Mouse (Mus musculus) right cerebral cortex, postnatal 14 days (tissue): ENCODE results near the gene Mettl6.

Experiments used
- DNase-seq: peaks from one replicate; pipeline ENCODE4 v3.0.0; 2022

Gene Mettl6

DNA sequence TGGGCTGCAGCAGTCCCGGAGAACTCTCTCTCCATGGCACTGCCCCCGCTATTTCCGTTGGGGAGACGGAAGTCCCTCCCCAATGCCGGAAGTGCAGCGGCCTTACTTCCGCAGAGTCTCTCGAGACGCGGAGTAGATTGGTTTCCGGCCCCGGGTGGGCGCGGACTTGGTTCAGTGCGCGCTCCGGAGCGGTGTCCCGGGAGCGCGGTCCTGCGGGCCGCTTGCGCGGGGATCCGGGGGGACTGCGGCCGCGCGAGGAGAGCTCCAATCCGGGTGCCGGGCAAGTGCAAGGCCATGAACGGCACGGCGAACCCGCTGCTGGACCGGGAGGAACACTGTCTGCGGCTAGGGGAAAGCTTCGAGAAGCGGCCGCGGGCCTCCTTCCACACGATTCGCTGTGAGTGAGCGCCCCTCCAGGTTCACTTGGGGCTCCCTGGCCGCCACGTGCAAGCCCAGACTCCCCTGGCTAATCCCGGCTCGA lies at the start of gene Mettl6:
Mettl6 (minus strand) TSS at position 66 of the 481 bp plus-strand sequence.
- peak; percentile 87 for DNase-seq

- no peak for DNase-seq
Observed at GRCm38 (mm10) chr14:31543885-31544442, 49.1 kb upstream of the Mettl6 start.

GRCm38 (mm10) chr14:31537298-31537697 lies 42.5 kb upstream of the Mettl6 start:
- DNase-seq: no peak

DNA sequence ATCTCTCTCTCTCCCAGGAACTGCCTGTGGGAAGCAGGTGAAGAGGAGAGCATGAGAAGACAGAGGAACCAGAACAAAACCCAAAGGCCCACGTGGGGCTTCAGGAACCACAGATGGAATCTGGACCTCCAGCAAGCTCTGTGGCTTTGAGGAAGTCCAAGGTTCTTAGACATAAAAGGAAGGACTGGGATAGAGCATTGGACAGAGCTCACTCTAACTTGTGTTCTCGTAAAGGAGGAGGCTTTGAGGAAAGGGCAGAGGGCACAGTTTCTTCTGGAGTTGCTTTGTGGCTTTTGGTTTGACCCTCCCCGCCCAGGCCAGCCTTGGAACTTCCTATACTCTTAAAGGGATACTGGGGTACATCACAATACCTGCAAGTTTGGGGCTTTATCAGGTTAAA lies 37.8 kb upstream of the Mettl6 start:
- DNase-seq: no peak

DNA sequence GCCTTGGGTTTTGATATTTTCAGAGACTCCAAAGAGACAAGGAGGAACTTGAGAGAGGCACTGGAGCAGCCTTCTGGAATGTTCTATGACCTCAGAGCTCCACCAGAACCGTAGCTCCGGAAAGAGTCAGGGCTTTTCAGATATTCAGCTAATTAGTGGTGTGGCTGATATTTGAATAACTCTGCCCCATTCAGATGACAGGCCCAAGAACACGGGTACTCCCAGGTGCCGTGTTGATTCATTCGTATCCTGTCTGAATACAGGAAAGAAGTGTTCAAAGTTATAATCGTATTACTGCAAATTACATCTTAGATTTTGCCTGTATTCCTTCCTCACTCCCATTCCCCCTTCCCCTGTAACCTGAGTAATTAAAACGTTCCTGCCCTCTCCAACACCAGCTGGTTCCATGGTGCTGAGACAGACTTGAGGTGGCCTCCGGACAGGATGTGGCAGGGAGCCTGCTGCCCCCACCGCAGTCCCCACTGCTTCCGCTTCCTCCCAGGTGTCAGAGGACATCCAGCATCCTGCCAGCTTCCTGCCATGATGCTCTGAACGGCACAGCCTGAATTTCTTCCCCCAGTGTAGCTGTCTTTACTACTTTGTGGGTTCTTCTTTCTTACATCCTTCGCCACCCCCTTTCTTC lies 36.8 kb upstream of the Mettl6 start:
- DNase-seq: no peak

DNA sequence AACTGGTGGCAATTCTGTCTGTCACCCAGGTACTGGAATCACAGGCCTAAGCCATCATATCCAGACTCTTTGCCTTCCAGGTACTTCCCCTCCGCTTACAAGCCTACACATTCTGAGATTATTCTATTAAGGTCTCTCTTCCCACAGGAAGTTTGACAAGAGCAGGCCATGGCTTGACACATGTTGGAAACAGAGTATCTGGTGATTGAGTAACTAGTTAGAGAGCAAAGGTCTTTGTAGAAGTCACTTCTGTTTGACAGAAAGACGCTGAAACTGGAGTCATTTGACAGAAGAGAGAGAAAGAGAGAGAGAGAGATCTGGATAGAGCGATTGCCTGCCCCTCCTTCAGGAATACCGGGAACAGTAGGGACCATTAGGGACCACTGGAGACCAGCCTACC lies 36.0 kb upstream of the Mettl6 start:
- DNase-seq: no peak

DNA sequence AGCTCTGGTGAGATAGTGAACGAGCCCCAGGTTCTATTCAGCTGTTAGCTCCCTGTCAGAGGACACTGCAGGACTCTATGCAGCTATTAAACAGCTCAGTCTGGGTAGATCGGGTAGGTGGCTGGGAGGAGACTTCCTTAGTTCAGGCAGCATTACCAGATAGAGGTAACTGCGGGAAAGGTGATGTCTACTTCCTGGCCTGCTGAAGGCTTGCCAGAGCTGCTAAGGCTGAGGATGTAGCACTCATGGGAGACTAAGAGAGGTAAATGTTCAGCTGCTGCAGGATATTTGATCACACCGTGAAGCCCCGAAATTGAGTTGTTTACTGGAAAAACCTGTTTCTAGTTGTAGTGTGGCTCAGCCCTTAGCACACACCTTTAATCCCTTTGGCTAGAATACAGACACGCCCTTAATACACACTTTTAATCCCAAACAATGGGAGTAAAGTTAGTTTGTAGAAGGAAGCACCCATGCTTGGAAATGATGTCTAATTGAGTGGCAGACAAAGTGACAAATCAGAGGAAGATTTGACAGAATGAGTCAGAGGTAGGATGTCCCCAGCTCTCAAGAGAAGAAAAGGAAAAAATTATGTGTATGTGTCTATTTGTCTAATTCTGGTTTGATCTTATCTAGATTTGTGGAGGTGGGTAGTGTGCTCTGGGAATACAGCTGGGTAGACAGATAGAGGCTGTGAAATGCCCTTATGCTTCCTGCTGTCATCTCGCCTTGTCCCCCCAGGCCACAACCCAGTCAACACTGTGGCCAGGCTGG lies 30.4 kb upstream of the Mettl6 start:
- no peak for DNase-seq

- no peak for DNase-seq
Observed at GRCm38 (mm10) chr14:31521318-31521717, 26.5 kb upstream of the Mettl6 start.

DNA sequence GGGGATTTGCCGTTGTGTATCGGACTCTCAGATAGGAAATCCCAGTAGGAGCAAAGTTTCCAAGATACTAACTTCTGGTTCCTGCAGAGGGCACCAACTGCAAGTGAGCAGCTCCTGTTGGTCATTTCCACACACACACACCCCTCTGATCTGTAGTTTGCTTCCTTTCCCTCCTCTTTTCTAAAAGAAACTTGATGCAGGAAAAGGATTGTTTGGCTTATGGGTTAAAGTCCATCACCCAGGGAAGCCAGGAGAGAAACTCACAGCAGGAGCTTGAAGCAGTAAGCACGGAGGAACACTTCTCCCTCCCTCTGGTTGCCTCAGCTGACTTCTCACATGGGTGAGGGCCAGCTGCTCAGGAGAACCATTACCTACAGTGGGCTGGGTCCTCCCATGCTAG lies 24.3 kb upstream of the Mettl6 start:
- peak; percentile 11 for DNase-seq

DNA sequence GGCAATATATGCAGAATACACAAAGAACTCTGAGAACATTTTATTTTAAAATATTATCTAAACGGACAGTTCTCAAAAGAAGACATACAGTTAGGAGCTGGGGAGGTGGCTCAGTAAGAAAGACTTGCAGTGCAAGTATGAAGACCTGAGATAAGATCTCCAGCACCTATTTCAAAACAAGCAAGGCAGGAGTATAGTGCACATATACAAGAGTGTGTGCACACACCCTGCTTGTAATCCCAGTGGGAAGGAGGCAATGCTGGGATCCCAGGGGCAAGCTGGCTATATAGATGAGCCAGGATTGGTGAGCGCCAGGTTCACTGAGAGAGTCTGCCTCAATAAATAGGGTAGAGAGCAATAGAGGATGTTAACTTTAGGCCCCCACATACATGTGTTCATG lies 21.1 kb upstream of the Mettl6 start:
- DNase-seq: no peak

GRCm38 (mm10) chr14:31510322-31510721 lies 15.5 kb upstream of the Mettl6 start:
- no peak for DNase-seq

- DNase-seq: no peak
Observed at GRCm38 (mm10) chr14:31509911-31510310, 15.1 kb upstream of the Mettl6 start.

- no peak for DNase-seq
Observed at GRCm38 (mm10) chr14:31506456-31506855, 11.6 kb upstream of the Mettl6 start.

GRCm38 (mm10) chr14:31503406-31503805 lies 8.6 kb upstream of the Mettl6 start:
- no peak for DNase-seq

DNA sequence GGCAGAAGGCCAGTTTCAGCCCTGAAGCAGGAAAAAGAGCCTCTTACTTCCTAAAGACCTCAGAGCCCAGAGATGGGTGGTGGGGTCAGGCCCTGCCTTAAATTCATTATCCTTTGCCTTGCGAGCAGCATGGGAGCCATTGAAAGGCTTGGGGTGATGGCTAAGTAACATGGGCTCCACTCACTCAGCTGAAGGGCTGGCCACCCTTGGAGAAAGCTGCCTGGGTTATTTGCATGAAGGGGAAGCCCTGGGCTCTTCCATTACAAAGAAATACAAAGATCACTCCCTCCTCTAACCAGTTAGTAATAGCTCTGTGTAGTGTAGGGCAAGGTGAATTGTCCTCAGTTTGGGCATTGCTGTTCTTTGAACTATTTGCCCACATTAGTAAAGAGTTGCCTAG lies 4.7 kb upstream of the Mettl6 start:
- no peak for DNase-seq

DNA sequence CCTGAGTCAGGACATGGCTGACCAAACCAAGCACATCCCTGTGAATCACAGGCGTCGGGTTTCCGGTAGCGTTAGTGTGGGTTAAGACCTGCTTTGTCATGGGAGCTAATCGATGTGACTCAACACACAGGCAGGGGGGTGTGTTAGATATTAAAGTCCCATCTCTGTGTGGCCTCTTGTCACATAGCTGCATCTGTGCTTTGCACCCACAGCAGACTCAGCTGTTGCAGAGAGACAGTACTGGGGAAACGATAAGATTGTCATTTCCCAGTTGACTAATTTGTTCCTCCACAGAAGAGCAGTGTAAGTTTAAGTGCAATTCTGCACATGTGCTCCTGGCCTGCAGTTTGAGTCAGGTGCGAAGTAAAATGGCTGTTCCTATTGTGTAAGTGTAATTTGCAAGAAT lies 1.4 kb upstream of the Mettl6 start:
- no peak for DNase-seq

- no peak for DNase-seq
Observed at GRCm38 (mm10) chr14:31495538-31495937, 698 bp upstream of the Mettl6 start.

- DNase-seq: peak; percentile 27
Observed at GRCm38 (mm10) chr14:31494349-31494974, 378 bp downstream of the Mettl6 start, which contains the start of gene Eaf1. Eaf1 (plus strand) TSS chr14:31494399.

GRCm38 (mm10) chr14:31493901-31494300 lies 939 bp downstream of the Mettl6 start:
- DNase-seq: no peak

DNA sequence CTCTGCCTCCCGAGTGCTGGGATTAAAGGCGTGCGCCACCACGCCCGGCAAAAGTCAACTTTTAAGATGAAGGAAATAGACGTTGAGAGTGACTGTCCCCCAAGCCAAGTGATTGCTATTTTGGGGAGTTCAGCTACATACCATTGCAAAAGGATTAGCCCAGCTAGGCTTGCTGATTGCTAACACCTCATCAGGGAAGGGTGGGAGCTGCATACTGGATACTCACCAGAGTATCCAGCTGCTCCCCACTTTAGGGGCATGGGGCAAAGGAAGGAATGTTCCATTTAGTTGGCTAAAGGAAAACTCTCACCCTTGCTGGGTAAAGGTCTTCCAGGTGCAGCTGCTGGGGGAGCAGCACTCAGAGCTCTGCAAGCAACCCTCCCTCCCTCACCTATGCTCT lies 6.8 kb downstream of the Mettl6 start:
- DNase-seq: no peak

DNA sequence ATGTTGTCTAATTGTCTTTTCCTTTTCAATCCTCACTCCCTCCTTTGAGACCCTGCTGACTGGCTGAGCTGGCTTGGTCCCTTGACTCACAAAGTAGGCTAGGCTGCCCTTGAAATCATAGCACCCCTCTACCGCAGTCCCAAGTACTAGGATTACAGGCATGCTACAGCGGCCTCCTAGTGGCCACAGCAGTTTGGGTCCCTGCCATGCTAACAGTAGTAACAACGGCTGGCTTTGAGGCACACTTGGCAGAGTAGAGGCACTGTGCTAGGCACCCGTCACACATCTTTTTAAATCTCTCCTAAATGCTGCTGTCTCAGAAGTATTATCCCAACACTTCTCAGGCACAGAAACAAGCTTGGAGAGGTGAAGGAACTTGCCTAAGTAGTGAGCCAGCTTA lies 8.4 kb downstream of the Mettl6 start:
- no peak for DNase-seq

DNA sequence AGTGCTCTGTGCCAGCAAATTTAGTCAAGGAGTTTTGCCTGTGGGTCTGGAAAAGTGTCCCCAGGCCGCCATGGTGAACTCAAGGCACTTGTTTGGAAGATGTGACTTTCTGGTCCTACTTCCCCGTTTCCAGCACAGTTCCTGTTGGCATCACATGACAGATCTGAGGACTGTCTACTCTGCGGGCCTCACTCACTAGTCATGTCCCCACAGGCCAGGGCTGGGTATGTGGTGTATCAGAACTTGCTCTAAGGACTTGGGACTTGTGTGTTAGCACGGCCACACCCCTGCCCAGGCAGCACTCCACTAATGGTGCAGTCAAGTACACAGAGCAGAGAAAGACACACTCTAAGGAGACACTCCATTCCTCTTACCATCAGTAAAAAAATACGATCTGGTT lies 12.4 kb downstream of the Mettl6 start:
- DNase-seq: no peak

DNA sequence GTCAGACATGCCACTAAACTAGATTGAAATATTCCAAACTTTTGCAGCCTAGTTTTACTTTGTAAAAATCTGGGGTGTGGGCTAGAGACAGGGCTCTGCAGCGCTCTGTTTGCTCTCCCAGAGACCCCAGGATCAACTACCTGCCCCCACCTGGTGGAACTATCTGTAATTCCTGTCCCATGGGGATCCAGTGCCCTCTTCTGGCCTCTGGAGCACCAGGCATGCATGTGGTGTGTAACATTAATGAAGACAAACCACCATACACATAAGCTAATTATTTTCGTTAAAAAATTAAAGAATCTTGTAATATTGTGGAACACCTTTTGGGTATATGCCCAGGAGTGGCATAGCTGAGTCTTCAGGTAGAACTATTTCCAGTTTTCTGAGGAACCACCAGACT lies 21.5 kb downstream of the Mettl6 start:
- DNase-seq: no peak
